Comparison of ENCODE assay signal across 26 mouse cellular contexts in genomic region chr11:50197500-50197899, GRCm38 (mm10). TPM values are rescaled to one million over a fixed set of nuclear protein-coding genes. Genes with fewer than 3 reads are reported as not detected.
DNase-seq lines count a peak whose midpoint lies in the region; ATAC-seq and TF ChIP-seq lines count a peak whose summit lies in the region.
"Had no signal": no experiment of that assay in that cellular context is flagged by ENCODE, and none has a peak within 500 bp of the region (broad histone marks: within the 10 kb centered on the region; RNA-seq: fewer than 3 reads in every experiment).

No protein-coding gene starts in this region.

- TF ChIP-seq RAD21 in CH12.LX (IDR thresholded peaks at IDR 0.05; ENCODE audit: low read depth, low read length) = no peak

- TF ChIP-seq CTCF in intestine, postnatal 0 days (IDR thresholded peaks at IDR 0.05; ENCODE audit: low read depth) = no peak
- TF ChIP-seq CTCF in liver, adult 2 months (IDR thresholded peaks at IDR 0.05; ENCODE audit: low read depth, low read length) = no peak; the same call in 1 of the 2 replicates
- no peak for TF ChIP-seq CTCF in CH12.LX (conservative IDR thresholded peaks at IDR 0.05 in 1 of 2, IDR thresholded peaks at IDR 0.05 in 1 of 2; ENCODE audit: low read depth in 2 of 2, low read length in 2 of 2)
- TF ChIP-seq CTCF in layer of hippocampus, adult 2 months (conservative IDR thresholded peaks at IDR 0.05) = no peak

- peak; percentile 95 for DNase-seq in liver, adult 2 months (ENCODE audit: extremely low read depth, low read depth, low spot score)
- no peak for DNase-seq in liver, embryonic 11.5 days (ENCODE audit: low spot score)
- DNase-seq in CH12.LX (ENCODE audit: extremely low read depth) = no peak
- no peak for DNase-seq in lung, postnatal 36 days
- DNase-seq in layer of hippocampus, adult 2 months (ENCODE audit: low spot score in 2 of 2) = no peak
- DNase-seq: adrenal gland, postnatal 10 days; cerebellum, adult 11 months; cerebellum, adult 2 months; cerebellum, adult 9-11 months; cerebellum, postnatal 25 days; forebrain, postnatal 0 days; gastrocnemius, adult 2 months; gastrocnemius, postnatal 14 days; heart, adult 18-20 months; heart, postnatal 14 days; heart, postnatal 4 days had no signal

- peaks cover 45% of the 10 kb centered on the region for H3K36me3 ChIP-seq in intestine, postnatal 0 days (ENCODE audit: control insufficient read depth, insufficient read depth)
- peaks cover 32% of the 10 kb centered on the region for H3K36me3 ChIP-seq in intestine, embryonic 16.5 days (ENCODE audit: control insufficient read depth, insufficient read depth, low read length)
- H3K36me3 ChIP-seq in liver, adult 2 months (ENCODE audit: control insufficient read depth, insufficient read depth, low read length) = peaks cover 29% of the 10 kb centered on the region
- H3K36me3 ChIP-seq in liver, embryonic 11.5 days (ENCODE audit: control insufficient read depth, insufficient read depth, low read length) = peaks cover 36% of the 10 kb centered on the region
- peaks cover 65 to 89% of the 10 kb centered on the region in 2 experiments for H3K36me3 ChIP-seq in CH12.LX (replicated peaks in 1 of 2; ENCODE audit: control insufficient read depth in 1 of 2, insufficient read depth in 1 of 2, low read length in 1 of 2)
- peaks cover 42% of the 10 kb centered on the region for H3K36me3 ChIP-seq in myocyte (ENCODE audit: control insufficient read depth, insufficient read depth)

- H3ac ChIP-seq in myocyte (ENCODE audit: control insufficient read depth, insufficient read length) = no peak overlapping the region

- no peak overlapping the region for H3K4me2 ChIP-seq in intestine, postnatal 0 days (replicated peaks; ENCODE audit: low read depth)
- H3K4me2 ChIP-seq in intestine, embryonic 16.5 days (ENCODE audit: low read depth, low read length) = no peak overlapping the region
- H3K4me2 ChIP-seq in liver, embryonic 11.5 days = no peak overlapping the region
- H3K4me2 ChIP-seq in CH12.LX (ENCODE audit: insufficient read depth, low read depth, poor library complexity, severe bottlenecking) (no peak overlapping the region), myocyte (ENCODE audit: low read depth) (no peak overlapping the region)
- H3K4me2 ChIP-seq: embryonic facial prominence, embryonic 12.5 days; embryonic facial prominence, embryonic 15.5 days; heart, embryonic 12.5 days; heart, embryonic 15.5 days; hindbrain, embryonic 15.5 days had no signal

- H3K9ac ChIP-seq in intestine, postnatal 0 days (ENCODE audit: low read depth, low read length) = no peak overlapping the region
- no peak overlapping the region for H3K9ac ChIP-seq in intestine, embryonic 16.5 days (ENCODE audit: low read depth, low read length)
- H3K9ac ChIP-seq in liver, adult 2 months (ENCODE audit: low read depth, low read length) = no peak overlapping the region
- no peak overlapping the region for H3K9ac ChIP-seq in liver, embryonic 11.5 days (ENCODE audit: low read depth, low read length)
- no peak overlapping the region for H3K9ac ChIP-seq in CH12.LX (ENCODE audit: insufficient read depth, low read depth)
- H3K9ac ChIP-seq: embryonic facial prominence, embryonic 12.5 days; embryonic facial prominence, embryonic 15.5 days; forebrain, postnatal 0 days; heart, embryonic 12.5 days; heart, embryonic 15.5 days; hindbrain, embryonic 15.5 days had no signal

- H3K4me3 ChIP-seq in intestine, postnatal 0 days (ENCODE audit: low read depth, low read length) = no peak overlapping the region
- H3K4me3 ChIP-seq in intestine, embryonic 16.5 days (ENCODE audit: low read length) = no peak overlapping the region
- no peak overlapping the region for H3K4me3 ChIP-seq in liver, adult 2 months (ENCODE audit: insufficient read depth, low read depth, low read length)
- H3K4me3 ChIP-seq in liver, embryonic 11.5 days (ENCODE audit: low read depth, low read length) = no peak overlapping the region
- H3K4me3 ChIP-seq in CH12.LX (replicated peaks in 1 of 3; ENCODE audit: low read depth in 2 of 3, low read length in 2 of 3, poor library complexity in 1 of 3) (no peak overlapping the region), myocyte (no peak overlapping the region)
- no peak overlapping the region for H3K4me3 ChIP-seq in layer of hippocampus, adult 2 months
- H3K4me3 ChIP-seq: embryonic facial prominence, embryonic 12.5 days; embryonic facial prominence, embryonic 15.5 days; gastrocnemius, adult 2 months; heart, embryonic 12.5 days; heart, embryonic 15.5 days; hindbrain, embryonic 15.5 days had no signal

- H3K79me2 ChIP-seq in liver, adult 2 months (ENCODE audit: control insufficient read depth, insufficient read depth, low read length) = no peaks in the 10 kb centered on the region
- no peaks in the 10 kb centered on the region for H3K79me2 ChIP-seq in CH12.LX (replicated peaks; ENCODE audit: control insufficient read depth, extremely low read depth, insufficient read depth, poor library complexity, severe bottlenecking)
- no peaks in the 10 kb centered on the region for H3K79me2 ChIP-seq in myocyte (ENCODE audit: control insufficient read depth, insufficient read depth)

- TF ChIP-seq EP300 in CH12.LX (IDR thresholded peaks at IDR 0.05; ENCODE audit: low read length) = no peak

- no peak for TF ChIP-seq POLR2A in liver, adult 2 months (IDR thresholded peaks at IDR 0.05; ENCODE audit: extremely low read depth, insufficient read depth, low read length)
- no peak for TF ChIP-seq POLR2A in CH12.LX (IDR thresholded peaks at IDR 0.05; ENCODE audit: low read depth, low read length)
- TF ChIP-seq POLR2A in myocyte (IDR thresholded peaks at IDR 0.05; ENCODE audit: insufficient read length, low read depth) = peak; percentile 67

- no peaks in the 10 kb centered on the region for H3K4me1 ChIP-seq in intestine, postnatal 0 days (replicated peaks; ENCODE audit: control insufficient read depth, insufficient read depth, low read length)
- H3K4me1 ChIP-seq in intestine, embryonic 16.5 days (ENCODE audit: control insufficient read depth, insufficient read depth, low read length) = no peaks in the 10 kb centered on the region
- peaks cover 52% of the 10 kb centered on the region for H3K4me1 ChIP-seq in liver, adult 2 months (ENCODE audit: control insufficient read depth, insufficient read depth, low read length)
- H3K4me1 ChIP-seq in liver, embryonic 11.5 days (replicated peaks; ENCODE audit: control insufficient read depth, insufficient read depth, low read length) = peaks cover 6% of the 10 kb centered on the region; the same call in 1 of the 2 replicates
- peaks cover 0 to 25% of the 10 kb centered on the region in 2 experiments; a peak in 2 of 4 replicates for H3K4me1 ChIP-seq in CH12.LX (ENCODE audit: control insufficient read depth in 1 of 2, insufficient read depth in 2 of 2)
- H3K4me1 ChIP-seq: embryonic facial prominence, embryonic 12.5 days; embryonic facial prominence, embryonic 15.5 days; heart, embryonic 12.5 days; hindbrain, embryonic 15.5 days had no signal

- peak; percentile 68 for ATAC-seq in intestine, postnatal 0 days
- no peak for ATAC-seq in intestine, embryonic 16.5 days
- ATAC-seq in liver, embryonic 11.5 days (replicated peaks; ENCODE audit: low FRiP score) = no peak
- ATAC-seq: activated CD4-positive, CD25-positive, alpha-beta regulatory T cell, adult 4 months; forebrain, embryonic 14.5 days; forebrain, postnatal 0 days had no signal

- peak overlapping the region; percentile 66 for H3K27ac ChIP-seq in intestine, postnatal 0 days (ENCODE audit: low read depth, low read length)
- H3K27ac ChIP-seq in intestine, embryonic 16.5 days (ENCODE audit: low read length) = no peak overlapping the region; the same call in 1 of the 2 replicates
- H3K27ac ChIP-seq in liver, adult 2 months (replicated peaks; ENCODE audit: insufficient read depth, low read depth, low read length) = peak overlapping the region; percentile 71
- no peak overlapping the region for H3K27ac ChIP-seq in liver, embryonic 11.5 days (ENCODE audit: low read depth, low read length)
- H3K27ac ChIP-seq in CH12.LX (ENCODE audit: insufficient read depth, low read depth) = 0 out of 2 replicates have a peak overlapping the region, but pooled peaks have one; percentile 15
- H3K27ac ChIP-seq in layer of hippocampus, adult 2 months = no peak overlapping the region
- H3K27ac ChIP-seq: embryonic facial prominence, embryonic 12.5 days; embryonic facial prominence, embryonic 15.5 days; gastrocnemius, adult 2 months; heart, embryonic 15.5 days; hindbrain, embryonic 15.5 days had no signal

- 56% methylated on average over 4 of the region's 4 CpGs for WGBS in intestine, postnatal 0 days
- WGBS in intestine, embryonic 16.5 days = 85% methylated on average over 4 of the region's 4 CpGs
- WGBS in liver, adult 2 months = 11% methylated on average over 4 of the region's 4 CpGs
- WGBS in liver, embryonic 11.5 days = 89% methylated on average over 4 of the region's 4 CpGs

- H3K27me3 ChIP-seq in intestine, postnatal 0 days (replicated peaks; ENCODE audit: control insufficient read depth, insufficient read depth, low read length) = no peaks in the 10 kb centered on the region
- no peaks in the 10 kb centered on the region for H3K27me3 ChIP-seq in intestine, embryonic 16.5 days (replicated peaks; ENCODE audit: control insufficient read depth, insufficient read depth, low read length)
- H3K27me3 ChIP-seq in liver, adult 2 months (ENCODE audit: control insufficient read depth, insufficient read depth, low read length) = no peaks in the 10 kb centered on the region
- H3K27me3 ChIP-seq in liver, embryonic 11.5 days (replicated peaks; ENCODE audit: control insufficient read depth, insufficient read depth, low read length) = no peaks in the 10 kb centered on the region
- H3K27me3 ChIP-seq in CH12.LX (replicated peaks) (no peaks in the 10 kb centered on the region), myocyte (ENCODE audit: control insufficient read depth, insufficient read depth, insufficient read length) (no peaks in the 10 kb centered on the region)
- H3K27me3 ChIP-seq: embryonic facial prominence, embryonic 12.5 days; embryonic facial prominence, embryonic 15.5 days; heart, embryonic 12.5 days; heart, embryonic 15.5 days; hindbrain, embryonic 15.5 days had no signal

- no peaks in the 10 kb centered on the region for H3K9me3 ChIP-seq in intestine, postnatal 0 days (ENCODE audit: control insufficient read depth)
- no peaks in the 10 kb centered on the region for H3K9me3 ChIP-seq in intestine, embryonic 16.5 days (ENCODE audit: control insufficient read depth, low read length)
- no peaks in the 10 kb centered on the region for H3K9me3 ChIP-seq in liver, embryonic 11.5 days (ENCODE audit: control insufficient read depth, low read length)
- H3K9me3 ChIP-seq in CH12.LX (replicated peaks; ENCODE audit: low read length) = no peaks in the 10 kb centered on the region
- H3K9me3 ChIP-seq: embryonic facial prominence, embryonic 12.5 days; embryonic facial prominence, embryonic 15.5 days; heart, embryonic 12.5 days; heart, embryonic 15.5 days; hindbrain, embryonic 15.5 days had no signal

- dilution Hi-C loops in CH12.LX (cut with MboI; ENCODE audit: extremely low pct_ligation_motif_present, extremely low pct_unique_long_range_greater_than_20kb, low sequenced_read_pairs) = no loop called here

- in situ Hi-C loops in CH12.LX (cut with MboI; ENCODE audit: low pct_ligation_motif_present, low pct_unique_long_range_greater_than_20kb, low sequenced_read_pairs) = no loop called here

RNA-seq across cellular contexts. Expression of gene Sqstm1, which starts 13.1 kb away (rescaled TPM):
- 197 and 213 TPM in 2 replicates for polyA plus RNA-seq in intestine, postnatal 0 days (2015; fragmentation: Nextera tagmentation; extraction: Ambion mirVana)
- 193 and 196 TPM in 2 replicates for polyA plus RNA-seq in intestine, embryonic 16.5 days (2015; fragmentation: Nextera tagmentation; extraction: Ambion mirVana)
- 252 and 333 TPM in 2 replicates for total RNA-seq in liver, adult 2 months (2014; rRNA removed)
- polyA plus RNA-seq in liver, adult 2 months (2012; rRNA removed) = 254 and 299 TPM in 2 replicates
- polyA plus RNA-seq in liver, embryonic 11.5 days (2014; fragmentation: Nextera tagmentation; extraction: Ambion mirVana) = 176 and 177 TPM in 2 replicates
- total RNA-seq in CH12.LX (2012; rRNA removed) = 311 and 456 TPM in 2 replicates
- 198 and 202 TPM in 2 replicates for total RNA-seq in CH12.LX (2014; rRNA removed)
- polyA plus RNA-seq in CH12.LX (2012; ENCODE audit: insufficient read length, low read depth) = 579 and 599 TPM in 2 replicates
- polyA plus RNA-seq in myocyte (2012; fragmentation: generic; extraction: Trizol) = 873 TPM
- 100 to 1,000 TPM; 444 to 465 TPM for total RNA-seq in layer of hippocampus, adult 2 months (2021)

RNA-seq across cellular contexts. Expression of gene Mgat4b, which starts 13.2 kb away (rescaled TPM):
- polyA plus RNA-seq in intestine, postnatal 0 days (2015; fragmentation: Nextera tagmentation; extraction: Ambion mirVana) = 33.2 and 35.0 TPM in 2 replicates
- 7.6 and 8.2 TPM in 2 replicates for polyA plus RNA-seq in intestine, embryonic 16.5 days (2015; fragmentation: Nextera tagmentation; extraction: Ambion mirVana)
- total RNA-seq in liver, adult 2 months (2014; rRNA removed) = 9.8 and 16.5 TPM in 2 replicates
- polyA plus RNA-seq in liver, adult 2 months (2012; rRNA removed) = 26.3 and 28.8 TPM in 2 replicates
- 22.3 and 25.4 TPM in 2 replicates for polyA plus RNA-seq in liver, embryonic 11.5 days (2014; fragmentation: Nextera tagmentation; extraction: Ambion mirVana)
- total RNA-seq in CH12.LX (2012; rRNA removed) = 12.8 and 16.2 TPM in 2 replicates
- total RNA-seq in CH12.LX (2014; rRNA removed) = 4.2 and 4.6 TPM in 2 replicates
- 27.2 and 27.4 TPM in 2 replicates for polyA plus RNA-seq in CH12.LX (2012; ENCODE audit: insufficient read length, low read depth)
- 89.2 TPM for polyA plus RNA-seq in myocyte (2012; fragmentation: generic; extraction: Trizol)
- total RNA-seq in layer of hippocampus, adult 2 months (2021) = 10 to 100 TPM; 91.2 to 93.0 TPM

RNA-seq across cellular contexts. Expression of gene Mrnip, which starts 23.3 kb away (rescaled TPM):
- 6.1 and 7.0 TPM in 2 replicates for polyA plus RNA-seq in intestine, postnatal 0 days (2015; fragmentation: Nextera tagmentation; extraction: Ambion mirVana)
- polyA plus RNA-seq in intestine, embryonic 16.5 days (2015; fragmentation: Nextera tagmentation; extraction: Ambion mirVana) = 10.3 and 12.4 TPM in 2 replicates
- 8.5 and 9.3 TPM in 2 replicates for total RNA-seq in liver, adult 2 months (2014; rRNA removed)
- 9.3 and 9.9 TPM in 2 replicates for polyA plus RNA-seq in liver, adult 2 months (2012; rRNA removed)
- polyA plus RNA-seq in liver, embryonic 11.5 days (2014; fragmentation: Nextera tagmentation; extraction: Ambion mirVana) = 13.9 and 18.7 TPM in 2 replicates
- 30.4 and 36.7 TPM in 2 replicates for total RNA-seq in CH12.LX (2012; rRNA removed)
- total RNA-seq in CH12.LX (2014; rRNA removed) = 26.7 and 29.7 TPM in 2 replicates
- 22.5 and 22.8 TPM in 2 replicates for polyA plus RNA-seq in CH12.LX (2012; ENCODE audit: insufficient read length, low read depth)
- polyA plus RNA-seq in myocyte (2012; fragmentation: generic; extraction: Trizol) = 7.8 TPM
- total RNA-seq in layer of hippocampus, adult 2 months (2021) = 10 to 100 TPM; 12.7 to 15.8 TPM

RNA-seq across cellular contexts. Expression of gene Ltc4s, which starts 40.9 kb away (rescaled TPM):
- 39.5 and 54.4 TPM in 2 replicates for polyA plus RNA-seq in intestine, postnatal 0 days (2015; fragmentation: Nextera tagmentation; extraction: Ambion mirVana)
- polyA plus RNA-seq in intestine, embryonic 16.5 days (2015; fragmentation: Nextera tagmentation; extraction: Ambion mirVana) = 4.3 and 5.1 TPM in 2 replicates
- 0.27 and 0.28 TPM in 2 replicates for total RNA-seq in liver, adult 2 months (2014; rRNA removed)
- polyA plus RNA-seq in liver, adult 2 months (2012; rRNA removed) = 2.1 and 3.2 TPM in 2 replicates
- polyA plus RNA-seq in liver, embryonic 11.5 days (2014; fragmentation: Nextera tagmentation; extraction: Ambion mirVana) = 0.82 and 2.6 TPM in 2 replicates
- total RNA-seq in CH12.LX (2012; rRNA removed) = 1.1 and 1.4 TPM in 2 replicates
- total RNA-seq in CH12.LX (2014; rRNA removed) = 0.47 TPM in 1 of 2 replicates, not detected in the other
- 2.0 and 3.1 TPM in 2 replicates for polyA plus RNA-seq in CH12.LX (2012; ENCODE audit: insufficient read length, low read depth)
- polyA plus RNA-seq in myocyte (2012; fragmentation: generic; extraction: Trizol) = 1.8 TPM
- 1 to 10 TPM; 6.8 to 9.3 TPM for total RNA-seq in layer of hippocampus, adult 2 months (2021)
- polyA plus RNA-seq: activated CD4-positive, CD25-positive, alpha-beta regulatory T cell, adult 4 months had no signal

Comparison
In these comparisons a context has a peak if more than half of its experiments do, and no peak if none do; other contexts are left out.
1. H3K27ac ChIP-seq: peak in intestine, postnatal 0 days (single experiment), liver, adult 2 months (single experiment) and CH12.LX (single experiment); none in intestine, embryonic 16.5 days (single experiment), liver, embryonic 11.5 days (single experiment) and layer of hippocampus, adult 2 months (single experiment).